In genomic region chr14:55863773-55864172, GRCm38 (mm10) we compare ENCODE assay signal across 8 mouse cellular contexts. TPM values are rescaled to one million over a fixed set of nuclear protein-coding genes. Genes with fewer than 3 reads are reported as not detected.
DNase-seq lines count a peak whose midpoint lies in the region; ATAC-seq lines count a peak whose summit lies in the region.

No protein-coding gene starts in this region.

- ATAC-seq in hindbrain, embryonic 13.5 days (ENCODE audit: low FRiP score) = no peak; the same call in 1 of the 2 replicates
- ATAC-seq in embryonic facial prominence, embryonic 14.5 days (ENCODE audit: low read depth) = peak; percentile 72

- H3K4me1 ChIP-seq in hindbrain, embryonic 10.5 days (replicated peaks) = peaks cover 33% of the 10 kb centered on the region
- peaks cover 34% of the 10 kb centered on the region for H3K4me1 ChIP-seq in hindbrain, embryonic 13.5 days (replicated peaks)
- H3K4me1 ChIP-seq in embryonic facial prominence, embryonic 14.5 days (ENCODE audit: control insufficient read depth, insufficient read depth, low read length) = peaks cover 16% of the 10 kb centered on the region; the same call in 1 of the 2 replicates

- intact Hi-C loops in heart, postnatal 10 days (cut with DNase I) = loop anchor here (1.0 to 2.0 kb wide), 2 partner anchors 41 to 83 kb away; no protein-coding TSS in a partner anchor

- H3K9ac ChIP-seq in hindbrain, embryonic 13.5 days = no peak overlapping the region
- H3K9ac ChIP-seq in embryonic facial prominence, embryonic 14.5 days (ENCODE audit: low read depth, low read length) = 0 out of 2 replicates have a peak overlapping the region, but pooled peaks have one; percentile 45

- H3K27ac ChIP-seq in hindbrain, embryonic 10.5 days = peak overlapping the region; percentile 23; the same call in 1 of the 2 replicates
- H3K27ac ChIP-seq in hindbrain, embryonic 13.5 days = no peak overlapping the region
- H3K27ac ChIP-seq in embryonic facial prominence, embryonic 14.5 days (replicated peaks; ENCODE audit: low read depth, low read length) = peak overlapping the region; percentile 58; the same call in 1 of the 2 replicates

- DNase-seq in hindbrain, embryonic 10.5 days (ENCODE audit: low spot score) = peak; percentile 72
- DNase-seq in adrenal gland, postnatal 25 days = peak; percentile 72
- DNase-seq in embryonic facial prominence, embryonic 14.5 days (ENCODE audit: low spot score) = peak; percentile 84
- DNase-seq in heart, postnatal 10 days = peak; percentile 86 to 90
- DNase-seq in layer of hippocampus, postnatal 10 days (ENCODE audit: low spot score in 2 of 2) = peak; percentile 68 to 74
- DNase-seq in lung, postnatal 25 days (ENCODE audit: low spot score) = peak; percentile 83
- DNase-seq in spleen, postnatal 10 days (ENCODE audit: low spot score in 2 of 2) = peak; percentile 60 to 78

- H3K4me3 ChIP-seq in hindbrain, embryonic 10.5 days = no peak overlapping the region
- H3K4me3 ChIP-seq in hindbrain, embryonic 13.5 days = no peak overlapping the region
- H3K4me3 ChIP-seq in embryonic facial prominence, embryonic 14.5 days (ENCODE audit: low read depth, low read length) = no peak overlapping the region

- H3K4me2 ChIP-seq in hindbrain, embryonic 13.5 days = no peak overlapping the region
- H3K4me2 ChIP-seq in embryonic facial prominence, embryonic 14.5 days (ENCODE audit: low read depth, low read length) = no peak overlapping the region

- peaks cover 71% of the 10 kb centered on the region for H3K36me3 ChIP-seq in hindbrain, embryonic 10.5 days
- peaks cover 47% of the 10 kb centered on the region for H3K36me3 ChIP-seq in hindbrain, embryonic 13.5 days
- H3K36me3 ChIP-seq in embryonic facial prominence, embryonic 14.5 days (ENCODE audit: control insufficient read depth, insufficient read depth, low read length) = peaks cover 59% of the 10 kb centered on the region

- WGBS in hindbrain, embryonic 10.5 days = 37% methylated on average over 7 of the region's 7 CpGs
- WGBS in hindbrain, embryonic 13.5 days = 32% methylated on average over 7 of the region's 7 CpGs
- WGBS in embryonic facial prominence, embryonic 14.5 days = 26% methylated on average over 7 of the region's 7 CpGs

- no peaks in the 10 kb centered on the region for H3K9me3 ChIP-seq in hindbrain, embryonic 10.5 days
- no peaks in the 10 kb centered on the region for H3K9me3 ChIP-seq in hindbrain, embryonic 13.5 days
- H3K9me3 ChIP-seq in embryonic facial prominence, embryonic 14.5 days (ENCODE audit: control insufficient read depth, low read length) = no peaks in the 10 kb centered on the region

- H3K27me3 ChIP-seq in hindbrain, embryonic 10.5 days (ENCODE audit: insufficient read depth, poor library complexity, severe bottlenecking) = no peaks in the 10 kb centered on the region
- H3K27me3 ChIP-seq in hindbrain, embryonic 13.5 days = no peaks in the 10 kb centered on the region
- H3K27me3 ChIP-seq in embryonic facial prominence, embryonic 14.5 days (replicated peaks; ENCODE audit: control insufficient read depth, insufficient read depth, low read length) = no peaks in the 10 kb centered on the region

RNA-seq across cellular contexts. Expression of gene Nynrin, which starts 10.0 kb away (rescaled TPM):
- polyA plus RNA-seq in hindbrain, embryonic 10.5 days (2016; fragmentation: Nextera tagmentation; extraction: Ambion mirVana) = 24.1 and 24.4 TPM in 2 replicates
- 11.7 and 11.9 TPM in 2 replicates for polyA plus RNA-seq in hindbrain, embryonic 13.5 days (2015; fragmentation: Nextera tagmentation; extraction: Ambion mirVana)
- 10.7 and 13.5 TPM in 2 replicates for total RNA-seq in adrenal gland, postnatal 25 days (2021)
- polyA plus RNA-seq in embryonic facial prominence, embryonic 14.5 days (2014; fragmentation: Nextera tagmentation; extraction: Ambion mirVana) = 15.6 and 19.5 TPM in 2 replicates
- 10 to 100 TPM; 24.1 to 27.6 TPM for total RNA-seq in heart, postnatal 10 days (2021)
- 10 to 100 TPM; 17.0 to 17.3 TPM for total RNA-seq in layer of hippocampus, postnatal 10 days (2021)

RNA-seq across cellular contexts. Expression of gene Cbln3, which starts 20.4 kb away (rescaled TPM):
- polyA plus RNA-seq in hindbrain, embryonic 10.5 days (2016; fragmentation: Nextera tagmentation; extraction: Ambion mirVana) = 0.12 and 0.33 TPM in 2 replicates
- 0.14 and 0.27 TPM in 2 replicates for polyA plus RNA-seq in hindbrain, embryonic 13.5 days (2015; fragmentation: Nextera tagmentation; extraction: Ambion mirVana)
- 0.15 and 0.24 TPM in 2 replicates for total RNA-seq in adrenal gland, postnatal 25 days (2021)
- polyA plus RNA-seq in embryonic facial prominence, embryonic 14.5 days (2014; fragmentation: Nextera tagmentation; extraction: Ambion mirVana) = 0.25 and 0.50 TPM in 2 replicates
- under 1 TPM; 0.22 to 0.38 TPM for total RNA-seq in heart, postnatal 10 days (2021)
- 1 to 10 TPM in 1 of 2 experiments, under 1 TPM in 1; 0.62 to 1.0 TPM for total RNA-seq in layer of hippocampus, postnatal 10 days (2021)

RNA-seq across cellular contexts. Expression of gene Khnyn, which starts 21.0 kb away (rescaled TPM):
- polyA plus RNA-seq in hindbrain, embryonic 10.5 days (2016; fragmentation: Nextera tagmentation; extraction: Ambion mirVana) = 21.4 and 24.2 TPM in 2 replicates
- 10.0 and 11.1 TPM in 2 replicates for polyA plus RNA-seq in hindbrain, embryonic 13.5 days (2015; fragmentation: Nextera tagmentation; extraction: Ambion mirVana)
- 21.6 and 25.5 TPM in 2 replicates for total RNA-seq in adrenal gland, postnatal 25 days (2021)
- 9.1 and 9.7 TPM in 2 replicates for polyA plus RNA-seq in embryonic facial prominence, embryonic 14.5 days (2014; fragmentation: Nextera tagmentation; extraction: Ambion mirVana)
- 10 to 100 TPM; 12.5 to 13.1 TPM for total RNA-seq in heart, postnatal 10 days (2021)
- total RNA-seq in layer of hippocampus, postnatal 10 days (2021) = 10 to 100 TPM; 11.8 to 13.4 TPM

RNA-seq across cellular contexts. Expression of gene Sdr39u1, which starts 36.3 kb away (rescaled TPM):
- 33.2 and 38.1 TPM in 2 replicates for polyA plus RNA-seq in hindbrain, embryonic 10.5 days (2016; fragmentation: Nextera tagmentation; extraction: Ambion mirVana)
- polyA plus RNA-seq in hindbrain, embryonic 13.5 days (2015; fragmentation: Nextera tagmentation; extraction: Ambion mirVana) = 115 and 124 TPM in 2 replicates
- 58.1 and 62.6 TPM in 2 replicates for total RNA-seq in adrenal gland, postnatal 25 days (2021)
- polyA plus RNA-seq in embryonic facial prominence, embryonic 14.5 days (2014; fragmentation: Nextera tagmentation; extraction: Ambion mirVana) = 56.9 and 71.5 TPM in 2 replicates
- 10 to 100 TPM; 73.2 to 79.9 TPM for total RNA-seq in heart, postnatal 10 days (2021)
- 10 to 100 TPM; 80.5 to 87.8 TPM for total RNA-seq in layer of hippocampus, postnatal 10 days (2021)

RNA-seq across cellular contexts. Expression of gene Nfatc4, which starts 40.8 kb away (rescaled TPM):
- polyA plus RNA-seq in hindbrain, embryonic 10.5 days (2016; fragmentation: Nextera tagmentation; extraction: Ambion mirVana) = 34.0 and 34.6 TPM in 2 replicates
- polyA plus RNA-seq in hindbrain, embryonic 13.5 days (2015; fragmentation: Nextera tagmentation; extraction: Ambion mirVana) = 10.8 and 12.0 TPM in 2 replicates
- total RNA-seq in adrenal gland, postnatal 25 days (2021) = 19.9 and 30.5 TPM in 2 replicates
- 56.5 and 74.7 TPM in 2 replicates for polyA plus RNA-seq in embryonic facial prominence, embryonic 14.5 days (2014; fragmentation: Nextera tagmentation; extraction: Ambion mirVana)
- total RNA-seq in heart, postnatal 10 days (2021) = 10 to 100 TPM; 11.1 to 12.1 TPM
- 1 to 10 TPM; 3.9 to 5.8 TPM for total RNA-seq in layer of hippocampus, postnatal 10 days (2021)
